Mouse (Mus musculus) heart, adult 2 months (tissue): ENCODE measurements around the gene Pde1a.

Experiments
- CTCF ChIP-seq: fragments of 200-600 bp; IDR thresholded peaks from 2 replicates; pipeline ENCODE4 v1.8.1; 2022; ENCODE audit warnings: antibody characterized with exemption, mild to moderate bottlenecking, moderate library complexity
- EP300 ChIP-seq: fragments of 200-500 bp; IDR thresholded peaks from 2 replicates; pipeline ENCODE4 v1.6.1; 2011; ENCODE audit warnings: low read depth, low read length, control low read depth; ENCODE audit not compliant: insufficient read depth
- POLR2A ChIP-seq: fragments of 200-500 bp; IDR thresholded peaks from 2 replicates; pipeline ENCODE4 v1.6.1; 2011; ENCODE audit warnings: mild to moderate bottlenecking, low read depth, low read length, control low read depth; ENCODE audit not compliant: insufficient read depth

GRCm38 (mm10) chr2:79957659-79958340 lies 171.5 kb downstream of the Pde1a start:
- no peak for TF ChIP-seq CTCF
- no peak for TF ChIP-seq EP300
- no peak for TF ChIP-seq POLR2A
